Mouse (Mus musculus) C2C12 (cell line): ENCODE data around the gene Gm17657. TPM values are rescaled to one million over a fixed set of nuclear protein-coding genes. Genes with fewer than 3 reads are reported as not detected.

Experiments used
- H3K27me3 ChIP-seq: one replicate; pipeline ENCODE4 v1.6.1; 2011; ENCODE audit not compliant: control insufficient read depth, insufficient read depth, insufficient read length
- H3K36me3 ChIP-seq: one replicate; pipeline ENCODE4 v1.6.1; 2011; ENCODE audit not compliant: control insufficient read depth, insufficient read depth
- H3K4me3 ChIP-seq: one replicate; pipeline ENCODE4 v1.5.1; 2011; ENCODE audit warnings: mild to moderate bottlenecking, control low read depth; ENCODE audit not compliant: poor library complexity, insufficient read depth, severe bottlenecking
- H3K79me2 ChIP-seq: one replicate; pipeline ENCODE4 v1.6.1; 2011; ENCODE audit not compliant: control insufficient read depth, insufficient read depth
- H3K79me3 ChIP-seq: one replicate; pipeline ENCODE4 v1.6.1; 2011; ENCODE audit warnings: low read depth, control low read depth
- H3ac ChIP-seq: one replicate; pipeline ENCODE3; 2011; ENCODE audit warnings: low read depth; ENCODE audit not compliant: control insufficient read depth, insufficient read length
- CEBPB ChIP-seq: IDR thresholded peaks from one replicate; pipeline ENCODE4 v1.6.1; 2011; ENCODE audit warnings: low read depth, mild to moderate bottlenecking, control low read depth, moderate library complexity
- CTCF ChIP-seq: IDR thresholded peaks from one replicate; pipeline ENCODE4 v1.5.1; 2011; ENCODE audit not compliant: control insufficient read depth, insufficient read depth, insufficient read length
- FOSL1 ChIP-seq: IDR thresholded peaks from one replicate; pipeline ENCODE4 v1.8.0; 2011; ENCODE audit warnings: mild to moderate bottlenecking, low read length; ENCODE audit not compliant: poor library complexity, insufficient read depth, severe bottlenecking
- MAX ChIP-seq: IDR thresholded peaks from one replicate; pipeline ENCODE4 v1.6.1; 2011; ENCODE audit warnings: mild to moderate bottlenecking, control low read depth
- MYOD1 ChIP-seq: IDR thresholded peaks from one replicate; pipeline ENCODE4 v1.6.1; 2011; ENCODE audit warnings: low read depth; ENCODE audit not compliant: control insufficient read depth, insufficient read length
- MYOG ChIP-seq: IDR thresholded peaks from one replicate; pipeline ENCODE4 v1.6.1; 2011; ENCODE audit not compliant: control insufficient read depth, insufficient read length; ENCODE audit errors: extremely low read depth
- USF1 ChIP-seq: IDR thresholded peaks from one replicate; pipeline ENCODE4 v1.6.1; 2011; ENCODE audit warnings: low read depth, mild to moderate bottlenecking, control low read depth, moderate library complexity
- polyA plus RNA-seq: library from polyadenylated mRNA; unstranded; fragments of >200 nt; fragmentation: generic; extraction: Trizol; gene quantifications from one replicate; pipeline ENCODE4 v1.2.1, GENCODE M21; 2012; ENCODE audit warnings: missing spikeins

Gene Gm17657
- polyA plus RNA-seq, 1 experiment = not detected

- no peak for TF ChIP-seq MYOG
- no peak for TF ChIP-seq USF1
- no peak for TF ChIP-seq CEBPB
- no peak for TF ChIP-seq FOSL1
- TF ChIP-seq MAX = no peak
- TF ChIP-seq MYOD1 = no peak
- TF ChIP-seq CTCF = no peak
Observed at GRCm38 (mm10) chr17:29493461-29493980, 55.9 kb downstream of the Gm17657 start.

DNA sequence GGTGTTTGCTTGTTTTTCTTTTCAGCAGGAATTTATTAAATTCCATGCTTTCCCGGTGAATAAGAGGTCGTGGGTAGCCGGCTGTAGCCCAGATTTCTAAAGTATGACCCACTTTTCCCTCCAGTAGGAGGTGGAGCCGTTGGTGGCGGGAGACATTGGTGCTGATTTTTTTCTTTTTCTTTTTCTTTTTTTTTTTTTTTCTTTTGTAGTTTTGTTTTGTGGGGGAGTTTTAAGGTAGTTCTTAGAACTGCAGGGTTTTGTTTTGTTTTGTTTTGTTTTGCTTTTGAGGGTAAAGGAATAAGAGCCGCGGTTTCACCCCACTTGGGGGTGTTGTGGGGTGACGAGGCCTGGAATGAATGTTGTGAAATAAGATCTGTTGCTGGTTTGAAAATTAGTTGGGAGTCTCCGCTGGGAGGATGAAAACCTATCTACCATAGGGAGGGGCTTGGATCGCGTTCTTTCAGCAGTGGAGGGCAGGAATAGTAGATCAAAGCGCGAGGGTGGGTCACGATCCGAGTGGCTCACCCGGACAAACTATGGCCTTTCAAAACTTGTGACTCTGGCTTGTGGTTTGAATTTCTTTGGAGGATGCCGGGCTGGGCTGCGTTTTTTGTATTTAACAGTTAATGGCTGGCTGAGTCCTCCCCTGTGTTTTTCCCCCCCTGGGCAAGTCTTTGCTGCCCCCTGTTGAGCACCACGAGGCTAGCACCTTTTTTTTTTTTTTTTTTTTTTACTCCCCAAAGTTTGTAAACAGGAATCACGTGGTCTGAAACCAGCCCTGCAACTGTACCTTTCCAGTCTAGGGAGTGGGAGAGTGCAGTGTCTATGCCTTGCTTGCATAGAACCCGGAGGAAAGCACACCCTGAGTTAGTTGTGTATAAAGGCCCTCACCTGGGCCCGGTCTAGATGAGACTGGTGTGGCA is 56.9 kb downstream of the Gm17657 start:
- TF ChIP-seq FOSL1 (no peak), MYOD1 (no peak), MAX (peak; percentile 70), CTCF (peak; percentile 18), USF1 (peak; percentile 84), CEBPB (peak; percentile 67), MYOG (no peak)
- H3K36me3 ChIP-seq = peaks cover 10% of the 10 kb centered on the region
- peaks cover 13% of the 10 kb centered on the region for H3K79me2 ChIP-seq
- peak overlapping the region; percentile 56 for H3K4me3 ChIP-seq
- H3K79me3 ChIP-seq = peaks cover 5% of the 10 kb centered on the region
- no peaks in the 10 kb centered on the region for H3K27me3 ChIP-seq
- H3ac ChIP-seq = peak overlapping the region; percentile 28

More at GRCm38 (mm10) chr17:29493461-29493980, 55.9 kb downstream of the Gm17657 start:
- peaks cover 13% of the 10 kb centered on the region for H3K79me2 ChIP-seq
- H3K27me3 ChIP-seq = no peaks in the 10 kb centered on the region
- H3ac ChIP-seq = no peak overlapping the region
- H3K36me3 ChIP-seq = peaks cover 10% of the 10 kb centered on the region
- H3K4me3 ChIP-seq = no peak overlapping the region
- H3K79me3 ChIP-seq = peaks cover 5% of the 10 kb centered on the region

GRCm38 (mm10) chr17:29491591-29492268 is 57.7 kb downstream of the Gm17657 start:
- no peak for TF ChIP-seq MAX
- no peak for TF ChIP-seq FOSL1
- TF ChIP-seq CTCF = no peak
- TF ChIP-seq MYOG = no peak
- Histone ChIP-seq H3ac (peak overlapping the region; percentile 72), H3K36me3 (peaks cover 10% of the 10 kb centered on the region), H3K79me2 (peaks cover 13% of the 10 kb centered on the region), H3K27me3 (no peaks in the 10 kb centered on the region), H3K4me3 (peak overlapping the region; percentile 56), H3K79me3 (peaks cover 5% of the 10 kb centered on the region)

- Histone ChIP-seq H3K79me3 (peaks cover 5% of the 10 kb centered on the region), H3K27me3 (no peaks in the 10 kb centered on the region), H3K36me3 (peaks cover 10% of the 10 kb centered on the region), H3K4me3 (peak within 1 kb of the TSS; percentile 56), H3K79me2 (peaks cover 13% of the 10 kb centered on the region), H3ac (peak within 1 kb of the TSS; percentile 72)
- TF ChIP-seq CTCF = peak; percentile 22
- TF ChIP-seq USF1 = no peak
- no peak for TF ChIP-seq CEBPB
- TF ChIP-seq MYOG = no peak
- no peak for TF ChIP-seq FOSL1
- no peak for TF ChIP-seq MYOD1
- TF ChIP-seq MAX = no peak
Observed at GRCm38 (mm10) chr17:29490713-29491581, 58.5 kb downstream of the Gm17657 start, which contains the start of gene Pim1. Gene Pim1, plus strand, starts transcription at chr17:29490753.

DNA sequence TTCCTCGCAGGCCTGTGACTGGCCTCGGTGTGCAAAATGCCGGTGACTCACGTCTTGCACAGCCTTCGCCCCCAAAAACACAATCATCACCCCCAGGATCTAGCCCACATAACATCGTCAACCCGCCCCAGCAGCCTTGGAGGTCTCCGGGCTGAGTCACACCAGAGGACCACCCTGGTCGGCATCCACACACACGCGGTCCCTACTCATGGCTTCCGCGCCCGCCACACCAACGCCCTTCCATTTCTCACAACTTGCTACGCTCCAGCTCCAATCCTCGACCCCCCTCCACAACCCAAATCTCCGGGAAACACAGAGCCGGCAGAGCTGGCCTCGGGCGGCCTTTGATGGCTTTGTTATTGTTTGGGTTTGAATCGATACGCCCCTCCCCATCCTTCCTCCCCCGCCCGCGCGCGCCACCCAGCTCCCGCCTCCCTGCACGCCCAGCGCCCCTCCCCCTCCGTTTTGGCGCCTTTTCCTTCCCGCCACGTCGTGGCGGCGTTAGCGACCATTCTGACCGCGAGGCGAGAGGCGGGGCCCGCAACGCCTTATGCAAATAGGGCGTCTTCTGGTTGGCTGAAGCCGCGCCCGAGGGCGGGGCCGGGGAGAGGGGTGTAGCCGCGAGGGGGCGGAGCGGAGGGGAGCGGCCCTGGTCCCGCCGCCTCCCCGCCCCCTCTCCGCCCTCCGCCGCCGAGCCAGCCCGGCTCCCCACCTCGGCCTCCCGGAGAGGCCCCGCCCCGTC is 59.3 kb downstream of the Gm17657 start:
- H3K4me3 ChIP-seq = peak overlapping the region; percentile 56
- H3K27me3 ChIP-seq = no peaks in the 10 kb centered on the region
- H3K79me3 ChIP-seq = peaks cover 5% of the 10 kb centered on the region
- H3K36me3 ChIP-seq = peaks cover 10% of the 10 kb centered on the region
- TF ChIP-seq CEBPB (no peak), MAX (no peak)
- peak overlapping the region; percentile 70 for H3ac ChIP-seq
- peaks cover 13% of the 10 kb centered on the region for H3K79me2 ChIP-seq
